Mouse (Mus musculus) hindbrain, embryonic 14.5 days (tissue): Measurements from ENCODE around the gene Rbms2. TPM values are rescaled to one million over a fixed set of nuclear protein-coding genes. Genes with fewer than 3 reads are reported as not detected.
A peak's percentile ranks its signal among the peaks of the same experiment; 100 is the strongest.
"Not testable (repeated sequence)": the region's sequence is repeated elsewhere in the genome, so short reads cannot be mapped to it uniquely, and the experiment has no call there.

ENCODE experiments used
- ATAC-seq: fragments of 200-750 bp; cut with Nextera tagmentation; 2 replicates; pipeline ENCODE4 v1.8.0; 2017; ENCODE audit warnings: moderate number of reproducible peaks, mild to moderate bottlenecking, moderate TSS enrichment, moderate library complexity; ENCODE audit not compliant: low FRiP score
- DNase-seq: peaks from one replicate; pipeline ENCODE4 v3.0.0-alpha.2; 2015; ENCODE audit warnings: low spot score
- H3K27ac ChIP-seq: fragments of 300-500 bp; sonication (generic); 2 replicates; pipeline ENCODE4 v1.5.1; 2014; ENCODE audit warnings: mild to moderate bottlenecking, moderate library complexity
- H3K27me3 ChIP-seq: fragments of 300-500 bp; sonication (generic); 2 replicates; pipeline ENCODE4 v1.6.1; 2014; ENCODE audit warnings: mild to moderate bottlenecking, low read length, mixed read lengths; ENCODE audit not compliant: control insufficient read depth, insufficient read depth
- H3K36me3 ChIP-seq: fragments of 300-500 bp; sonication (generic); replicated peaks from 2 replicates; pipeline ENCODE4 v1.6.1; 2014; ENCODE audit not compliant: control insufficient read depth, insufficient read depth
- H3K4me1 ChIP-seq: fragments of 300-500 bp; sonication (generic); replicated peaks from 2 replicates; pipeline ENCODE4 v1.6.1; 2014; ENCODE audit warnings: antibody characterized with exemption, low read length, mixed read lengths; ENCODE audit not compliant: control insufficient read depth, insufficient read depth
- H3K4me2 ChIP-seq: fragments of 300-500 bp; sonication (generic); replicated peaks from 2 replicates; pipeline ENCODE4 v1.6.1; 2014; ENCODE audit warnings: mild to moderate bottlenecking, moderate library complexity
- H3K4me3 ChIP-seq: fragments of 300-500 bp; sonication (generic); replicated peaks from 2 replicates; pipeline ENCODE4 v1.5.1; 2014; ENCODE audit warnings: mild to moderate bottlenecking, low read length
- H3K9ac ChIP-seq: fragments of 300-500 bp; sonication (generic); 2 replicates; pipeline ENCODE4 v1.6.1; 2014
- H3K9me3 ChIP-seq: fragments of 300-500 bp; sonication (generic); 2 replicates; pipeline ENCODE4 v1.6.1; 2016; ENCODE audit warnings: low read length; ENCODE audit not compliant: control insufficient read depth
- WGBS: fragments of 180-500 bp; shearing (Covaris S2); extraction: QIAGEN DNeasy Blood & Tissue Kit; methylation state at CpG from one replicate; pipeline ENCODE4 v1.1.7; 2014; 5-methylcytosine and 5-hydroxymethylcytosine counted together
- polyA plus RNA-seq: library from polyadenylated mRNA; unstranded; fragments of >200 nt; fragmentation: Nextera tagmentation; extraction: Ambion mirVana; gene quantifications from 2 replicates; pipeline ENCODE4 v1.2.1, GENCODE M21; 2014

Gene Rbms2
- polyA plus RNA-seq, 1 experiment from 2014 or later, result 8.2 TPM

DNA sequence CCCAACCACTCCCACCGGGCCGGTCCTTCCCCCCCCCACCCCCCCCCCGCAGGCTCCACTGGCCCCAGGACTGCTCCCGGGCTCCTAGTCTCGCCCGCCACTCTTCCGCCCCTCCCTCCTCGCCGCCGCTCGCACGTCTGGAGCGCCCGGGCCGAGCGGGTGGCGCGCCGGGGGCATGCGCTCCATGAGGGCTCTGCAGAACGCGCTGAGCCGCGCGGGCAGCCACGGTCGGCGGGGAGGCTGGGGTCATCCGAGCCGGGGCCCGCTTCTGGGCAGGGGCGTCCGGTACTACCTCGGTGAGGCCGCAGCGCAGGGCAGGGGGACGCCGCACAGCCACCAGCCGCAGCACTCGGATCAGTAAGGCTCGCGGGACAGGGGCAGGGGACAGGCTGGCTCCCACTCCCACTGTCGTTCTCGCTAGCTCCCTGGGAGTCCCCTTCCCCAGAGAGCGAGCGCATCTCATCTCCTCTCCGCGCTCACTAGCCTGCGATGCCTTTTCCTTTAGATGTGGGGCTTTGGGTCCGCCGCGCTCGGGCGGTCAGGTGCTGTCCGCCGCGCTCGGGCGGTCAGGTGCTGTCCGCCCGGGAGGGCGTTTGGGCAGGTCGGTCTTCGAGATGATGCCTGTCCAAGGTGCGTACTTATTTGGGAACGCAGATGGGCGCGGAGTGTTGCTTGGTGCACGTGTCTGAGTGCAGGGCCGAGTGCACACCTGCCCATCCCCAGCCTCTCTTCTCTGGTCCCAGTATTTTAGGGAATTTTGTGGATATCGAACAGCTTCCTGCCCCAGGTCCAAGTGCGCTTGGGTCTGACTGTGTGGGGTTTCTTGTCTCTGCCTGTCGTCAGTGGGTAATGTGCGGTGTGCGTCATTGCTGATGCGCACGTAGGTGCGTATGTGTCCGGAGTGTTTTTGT lies 14.7 kb upstream of the Rbms2 start:
- H3K9me3 ChIP-seq, result no peaks in the 10 kb centered on the region
- peak overlapping the region; percentile 78 for H3K9ac ChIP-seq
- no peaks in the 10 kb centered on the region for H3K36me3 ChIP-seq
- peak overlapping the region; percentile 71 for H3K4me3 ChIP-seq
- peak; percentile 87 for ATAC-seq
- peaks cover 8% of the 10 kb centered on the region; the same call in 1 of the 2 replicates for H3K4me1 ChIP-seq
- no peak for DNase-seq
- peak overlapping the region; percentile 98 for H3K4me2 ChIP-seq
- 0 out of 2 replicates have a peak overlapping the region, but pooled peaks have one; percentile 63 for H3K27ac ChIP-seq
- peaks cover 25% of the 10 kb centered on the region for H3K27me3 ChIP-seq
- under 1% methylated on average over 62 of the region's 79 CpGs for WGBS

DNA sequence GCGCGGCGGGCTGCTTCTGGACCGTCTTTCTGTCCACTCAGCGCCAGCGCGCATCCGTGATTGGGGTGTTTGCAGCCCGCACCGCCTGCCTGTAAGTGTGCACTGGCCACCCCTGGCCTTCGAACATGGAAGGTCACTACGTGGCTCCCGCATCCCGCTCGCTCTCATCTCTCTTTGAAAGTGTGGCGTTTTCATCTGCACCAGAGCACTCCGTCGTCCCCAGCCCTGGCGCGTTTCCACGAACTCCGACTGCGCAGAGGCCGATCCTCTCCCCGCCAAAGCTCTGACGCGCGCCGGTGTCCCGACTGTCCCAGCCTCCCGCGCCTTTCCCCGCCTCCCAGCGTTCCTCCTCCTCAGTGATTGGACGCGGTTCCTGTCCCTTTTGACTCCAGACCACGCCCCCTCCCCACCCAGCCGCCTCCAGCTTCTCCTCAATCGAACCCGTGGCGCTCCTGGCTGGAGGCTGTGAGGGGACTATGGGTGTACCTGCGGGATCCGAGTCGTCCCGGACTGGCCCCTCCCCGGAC lies 14.0 kb upstream of the Rbms2 start, which contains the start of gene Gls2:
Gls2 (plus strand) TSS at position 434 of the 527 bp plus-strand sequence.
- H3K27me3 ChIP-seq, result peaks cover 25% of the 10 kb centered on the region
- H3K9me3 ChIP-seq, result no peaks in the 10 kb centered on the region
- H3K4me3 ChIP-seq, result peak within 1 kb of the TSS; percentile 71
- no peaks in the 10 kb centered on the region for H3K36me3 ChIP-seq
- H3K27ac ChIP-seq, result 0 out of 2 replicates have a peak within 1 kb of the TSS, but pooled peaks have one; percentile 63
- H3K4me2 ChIP-seq, result peak within 1 kb of the TSS; percentile 98
- H3K9ac ChIP-seq, result peak within 1 kb of the TSS; percentile 78
- ATAC-seq (peak; percentile 96), DNase-seq (peak; percentile 94)
- H3K4me1 ChIP-seq, result peaks cover 8% of the 10 kb centered on the region; the same call in 1 of the 2 replicates
- under 1% methylated on average over 42 of the region's 46 CpGs for WGBS

DNA sequence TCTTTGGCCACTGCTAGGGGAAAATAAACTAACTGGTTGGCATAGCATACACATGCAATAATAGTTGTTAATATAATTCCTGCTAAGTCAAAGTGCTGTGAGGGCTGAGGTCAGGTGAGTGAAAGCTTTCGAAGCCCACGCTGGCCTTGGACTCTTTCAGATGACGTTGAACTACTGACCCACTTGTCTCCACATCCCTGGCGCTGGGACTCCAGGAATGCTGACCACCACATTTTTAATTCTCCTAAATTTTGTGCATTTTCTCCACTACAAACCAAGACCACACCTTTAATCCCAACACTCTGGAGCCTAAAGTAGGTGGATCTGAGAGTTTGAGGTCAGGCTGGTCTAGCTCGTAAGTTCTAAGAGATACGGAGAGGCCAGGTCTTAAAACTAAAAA lies 13.0 kb upstream of the Rbms2 start:
- H3K36me3 ChIP-seq, result no peaks in the 10 kb centered on the region
- DNase-seq, result no peak
- no peak overlapping the region for H3K27ac ChIP-seq
- no peak overlapping the region for H3K4me3 ChIP-seq
- H3K9me3 ChIP-seq, result no peaks in the 10 kb centered on the region
- ATAC-seq, result no peak
- no peak overlapping the region for H3K4me2 ChIP-seq
- peaks cover 8% of the 10 kb centered on the region; the same call in 1 of the 2 replicates for H3K4me1 ChIP-seq
- 95% methylated on average over 6 of the region's 6 CpGs for WGBS
- peaks cover 25% of the 10 kb centered on the region for H3K27me3 ChIP-seq
- no peak overlapping the region for H3K9ac ChIP-seq

DNA sequence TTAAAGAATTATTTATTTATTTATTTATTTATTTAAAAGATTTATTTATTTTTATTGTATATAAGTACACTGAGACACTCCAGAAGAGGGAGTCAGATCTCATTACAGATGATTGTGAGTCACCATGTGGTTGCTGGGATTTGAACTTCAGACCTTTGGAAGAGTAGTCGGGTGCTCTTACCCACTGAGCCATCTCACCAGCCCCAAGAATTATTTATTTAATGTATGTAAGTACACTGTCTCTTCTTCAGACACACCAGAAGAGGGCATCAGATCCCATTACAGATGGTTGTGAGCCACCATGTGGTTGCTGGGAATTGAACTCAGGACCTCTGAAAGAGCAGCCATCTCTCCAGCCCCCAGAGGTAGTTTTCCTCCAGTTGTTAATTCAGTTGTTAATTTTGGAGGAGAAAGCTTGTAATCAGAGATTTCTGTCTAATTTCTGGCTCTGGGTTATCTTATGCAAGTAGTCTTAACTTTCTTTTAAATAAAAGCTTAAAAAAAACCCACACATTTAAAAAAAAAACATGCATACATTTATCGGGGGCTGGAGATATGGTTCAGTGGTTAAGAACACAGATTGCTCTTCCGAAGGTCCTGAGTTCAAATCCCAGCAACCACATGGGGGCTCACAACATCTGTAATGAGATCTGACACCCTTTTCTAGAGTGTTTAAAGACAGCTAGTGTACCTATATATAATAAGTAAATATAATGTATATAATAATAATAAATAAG lies 12.1 kb upstream of the Rbms2 start:
- not testable (repeated sequence) for H3K27ac ChIP-seq

DNA sequence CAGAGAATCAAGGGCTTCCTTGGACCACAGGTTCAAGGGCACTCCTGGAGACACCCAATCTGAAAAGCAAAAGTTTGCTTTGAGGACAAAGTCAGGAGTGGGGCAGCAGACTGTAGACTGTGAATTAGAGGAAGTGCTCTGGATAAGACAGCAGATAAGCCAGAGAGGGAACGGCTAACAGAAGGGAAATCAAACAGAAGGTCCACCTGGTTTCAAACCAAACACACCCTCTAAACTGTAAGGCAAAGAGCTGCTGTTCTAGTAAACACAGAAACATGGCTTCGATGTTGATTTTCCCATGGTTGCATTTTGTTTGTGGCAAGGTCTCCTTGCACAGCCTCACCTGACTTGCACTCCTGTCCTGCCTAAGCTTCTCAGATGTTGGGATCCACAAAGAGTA lies 11.4 kb upstream of the Rbms2 start:
- no peaks in the 10 kb centered on the region for H3K36me3 ChIP-seq
- no peak for ATAC-seq
- no peak overlapping the region for H3K4me2 ChIP-seq
- H3K9me3 ChIP-seq, result no peaks in the 10 kb centered on the region
- no peak overlapping the region for H3K9ac ChIP-seq
- no peak for DNase-seq
- no peak overlapping the region for H3K27ac ChIP-seq
- H3K4me1 ChIP-seq, result peaks cover 8% of the 10 kb centered on the region; the same call in 1 of the 2 replicates
- no peak overlapping the region for H3K4me3 ChIP-seq
- peaks cover 18% of the 10 kb centered on the region for H3K27me3 ChIP-seq
- 88% methylated on average over 2 of the region's 2 CpGs for WGBS

More for the DNA sequence above, 12.1 kb upstream of the Rbms2 start:
- not testable (repeated sequence) for H3K9me3 ChIP-seq, ATAC-seq, H3K4me2 ChIP-seq, H3K9ac ChIP-seq, H3K4me1 ChIP-seq, H3K36me3 ChIP-seq, DNase-seq, H3K4me3 ChIP-seq
- peaks cover 25% of the 10 kb centered on the region for H3K27me3 ChIP-seq
- 92% methylated on average over 3 of the region's 3 CpGs for WGBS

DNA sequence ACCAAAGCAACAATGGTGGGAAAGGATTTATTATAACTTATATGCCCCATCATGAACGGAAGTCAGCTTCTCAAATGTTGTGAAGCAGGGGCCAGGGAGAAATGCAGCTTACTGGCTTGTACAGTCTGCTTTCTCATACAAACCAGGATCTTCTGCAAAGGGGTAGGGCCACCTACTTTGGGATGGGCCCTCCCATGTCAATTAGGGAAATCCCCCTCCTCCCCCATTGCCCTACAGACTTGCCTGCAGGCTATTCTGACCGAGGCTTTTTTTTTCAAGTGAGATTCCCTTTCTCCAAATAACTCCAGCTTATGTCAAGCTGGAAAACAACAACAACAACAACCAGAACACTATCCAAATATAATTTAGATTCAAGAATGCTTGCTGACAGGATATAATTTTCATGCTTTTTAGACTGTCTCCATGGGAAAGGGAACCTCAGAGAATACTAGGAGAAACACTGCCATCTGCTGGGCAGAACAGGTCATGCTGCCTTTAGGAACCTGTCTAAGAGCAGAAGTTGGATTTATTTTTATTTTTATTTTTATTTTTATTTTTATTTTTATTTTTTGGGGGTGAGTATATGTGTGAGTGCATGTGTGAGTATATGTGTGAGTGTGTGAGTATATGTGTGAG lies 8.3 kb upstream of the Rbms2 start:
- DNase-seq (peak; percentile 91), ATAC-seq (no peak; the same call in 1 of the 2 replicates)
- Histone ChIP-seq H3K4me1 (no peaks in the 10 kb centered on the region), H3K27me3 (no peaks in the 10 kb centered on the region), H3K9ac (no peak overlapping the region), H3K4me2 (no peak overlapping the region), H3K9me3 (no peaks in the 10 kb centered on the region), H3K36me3 (no peaks in the 10 kb centered on the region), H3K27ac (no peak overlapping the region), H3K4me3 (no peak overlapping the region)
- WGBS, result 54% methylated on average over 2 of the region's 2 CpGs

DNA sequence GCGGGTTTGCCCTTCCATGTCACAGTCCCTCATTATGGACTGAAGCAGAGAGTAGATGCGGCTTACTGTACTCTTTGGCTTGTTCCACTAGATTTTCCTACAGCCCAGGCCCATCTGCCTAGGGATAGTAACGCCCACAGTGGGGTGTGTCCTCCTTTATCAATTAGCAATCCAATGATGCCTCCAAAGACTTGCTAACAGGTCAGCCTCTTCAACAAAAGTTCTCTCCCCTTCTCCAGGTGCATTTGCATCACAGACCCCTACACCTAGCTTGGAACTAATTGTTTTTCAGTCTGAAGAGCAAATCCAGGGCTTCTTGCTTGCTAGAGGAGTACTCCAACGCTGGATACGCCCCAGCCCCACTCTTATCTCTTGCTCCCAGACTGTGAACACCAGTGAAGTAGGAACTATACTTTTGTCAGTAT lies 7.1 kb upstream of the Rbms2 start:
- Histone ChIP-seq H3K9ac (no peak overlapping the region), H3K36me3 (no peaks in the 10 kb centered on the region), H3K27ac (no peak overlapping the region), H3K9me3 (no peaks in the 10 kb centered on the region), H3K4me1 (no peaks in the 10 kb centered on the region), H3K4me2 (no peak overlapping the region), H3K27me3 (no peaks in the 10 kb centered on the region), H3K4me3 (no peak overlapping the region)
- 65% methylated on average over 5 of the region's 5 CpGs for WGBS
- DNase-seq (no peak), ATAC-seq (no peak)

DNA sequence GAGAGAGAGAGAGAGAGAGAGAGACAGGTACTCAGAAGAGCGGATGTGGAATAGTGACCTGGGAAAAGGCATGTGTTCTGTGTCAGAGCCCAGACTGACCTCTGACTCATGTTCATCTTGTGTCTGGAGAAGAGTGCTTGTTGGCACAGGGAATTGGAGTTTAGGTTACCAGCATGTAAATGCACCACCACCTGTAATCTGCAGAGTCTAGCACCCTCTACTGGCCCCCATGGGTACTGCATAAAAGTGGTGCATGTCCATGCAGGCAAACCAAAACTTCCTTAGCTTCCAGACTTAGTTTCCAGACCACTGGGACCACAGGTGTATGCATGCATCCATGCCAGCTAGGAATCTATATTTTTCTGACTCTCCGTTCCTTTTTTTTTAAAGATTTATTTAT lies 5.9 kb upstream of the Rbms2 start:
- ATAC-seq (no peak), DNase-seq (peak; percentile 85)
- Histone ChIP-seq H3K27ac (no peak overlapping the region), H3K27me3 (no peaks in the 10 kb centered on the region), H3K9me3 (no peaks in the 10 kb centered on the region), H3K9ac (no peak overlapping the region), H3K4me3 (no peak overlapping the region), H3K4me1 (no peaks in the 10 kb centered on the region), H3K36me3 (no peaks in the 10 kb centered on the region), H3K4me2 (no peak overlapping the region)
- WGBS, result 59% methylated on average over 2 of the region's 2 CpGs
